ENCODE assay signal across 8 mouse cellular contexts in the genomic region with DNA sequence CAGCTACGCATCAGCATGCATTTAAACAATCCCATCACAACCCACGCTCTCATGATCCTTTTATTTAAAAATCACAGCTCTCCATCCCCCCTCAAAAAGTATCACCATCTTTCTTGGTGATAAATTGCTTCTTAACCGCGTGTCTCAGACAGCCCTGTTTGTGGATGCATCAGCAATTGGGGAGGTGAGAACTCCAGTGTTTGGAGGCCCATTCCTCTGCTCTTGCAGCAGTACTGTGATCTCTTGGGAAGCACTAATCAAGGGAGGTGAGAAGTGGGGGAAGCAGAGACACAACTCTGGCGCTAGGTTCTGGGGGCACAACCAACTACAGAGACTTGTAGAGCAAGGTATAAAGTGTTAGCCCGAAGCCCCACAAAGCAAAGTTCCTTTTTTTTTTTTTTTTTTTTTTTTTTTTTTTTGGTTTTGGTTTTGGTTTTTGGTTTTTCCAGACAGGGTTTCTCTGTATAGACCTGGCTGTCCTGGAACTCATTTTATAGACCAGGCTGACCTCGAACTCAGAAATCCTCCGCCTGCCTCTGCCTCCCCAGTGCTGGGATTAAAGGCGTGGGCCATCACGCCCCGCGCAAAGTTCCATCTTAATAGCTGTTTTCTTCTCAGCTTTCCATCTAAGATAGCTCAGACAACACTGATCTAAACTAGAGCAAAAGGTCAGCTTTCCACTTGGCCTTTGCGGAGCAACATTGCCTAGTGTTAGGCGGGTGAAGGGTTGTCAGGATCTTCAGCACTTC. TPM values are rescaled to one million over a fixed set of nuclear protein-coding genes. Genes with fewer than 3 reads are reported as not detected.
DNase-seq lines count a peak whose midpoint lies in the region; ATAC-seq and TF ChIP-seq lines count a peak whose summit lies in the region.

No protein-coding gene starts in this region.

- no peak overlapping the region for H3K4me3 ChIP-seq in kidney, adult 2 months (ENCODE audit: insufficient read depth, low read depth, low read length)
- peak overlapping the region; percentile 50 to 80 for H3K4me3 ChIP-seq in MEL (ENCODE audit: control insufficient read depth in 1 of 2, insufficient read depth in 1 of 2, low read depth in 2 of 2, low read length in 2 of 2)
- H3K4me3 ChIP-seq in hindbrain, embryonic 13.5 days, result peak overlapping the region; percentile 24
- H3K4me3 ChIP-seq in midbrain, embryonic 14.5 days (replicated peaks; ENCODE audit: low read depth, low read length), result no peak overlapping the region

- H3K36me3 ChIP-seq in kidney, adult 2 months (ENCODE audit: control insufficient read depth, insufficient read depth, low read length), result no peaks in the 10 kb centered on the region
- peaks cover 0 to 12% of the 10 kb centered on the region in 2 experiments; a peak in 2 of 4 replicates for H3K36me3 ChIP-seq in MEL (ENCODE audit: control insufficient read depth in 1 of 2, insufficient read depth in 2 of 2, low read length in 2 of 2)
- H3K36me3 ChIP-seq in hindbrain, embryonic 13.5 days, result no peaks in the 10 kb centered on the region
- H3K36me3 ChIP-seq in midbrain, embryonic 14.5 days (ENCODE audit: control insufficient read depth, insufficient read depth, low read length), result 0 out of 2 replicates have a peak, but pooled peaks cover under 1% of the 10 kb centered on the region

- no peak for DNase-seq in kidney, adult 2 months
- no peak for DNase-seq in kidney, adult 9 months
- DNase-seq in MEL (ENCODE audit: low read depth, low spot score), result peak; percentile 48
- no peak for DNase-seq in midbrain, embryonic 14.5 days
- no peak for DNase-seq in gastrocnemius, postnatal 4 days (ENCODE audit: low spot score in 2 of 2)
- DNase-seq in gastrocnemius, postnatal 25 days, result no peak

- no peaks in the 10 kb centered on the region for H3K27me3 ChIP-seq in kidney, adult 2 months (replicated peaks; ENCODE audit: control insufficient read depth, insufficient read depth, low read length)
- no peaks in the 10 kb centered on the region for H3K27me3 ChIP-seq in MEL (ENCODE audit: control insufficient read depth in 1 of 2, insufficient read depth in 2 of 2, low read length in 2 of 2)
- no peaks in the 10 kb centered on the region for H3K27me3 ChIP-seq in hindbrain, embryonic 13.5 days
- H3K27me3 ChIP-seq in midbrain, embryonic 14.5 days (ENCODE audit: control insufficient read depth, insufficient read depth, low read length), result no peaks in the 10 kb centered on the region

- peak overlapping the region; percentile 90 for H3K9ac ChIP-seq in MEL (ENCODE audit: control insufficient read depth, low read depth, low read length, poor library complexity, severe bottlenecking)
- H3K9ac ChIP-seq in hindbrain, embryonic 13.5 days, result peak overlapping the region; percentile 68
- H3K9ac ChIP-seq in midbrain, embryonic 14.5 days (replicated peaks; ENCODE audit: low read length), result peak overlapping the region; percentile 36; the same call in 1 of the 2 replicates

- H3K9me3 ChIP-seq in MEL (replicated peaks; ENCODE audit: insufficient read depth, low read length), result no peaks in the 10 kb centered on the region
- H3K9me3 ChIP-seq in hindbrain, embryonic 13.5 days, result no peaks in the 10 kb centered on the region
- no peaks in the 10 kb centered on the region for H3K9me3 ChIP-seq in midbrain, embryonic 14.5 days (ENCODE audit: control insufficient read depth, low read length)

- peak overlapping the region; percentile 54 for H3K4me2 ChIP-seq in hindbrain, embryonic 13.5 days
- peak overlapping the region; percentile 54 for H3K4me2 ChIP-seq in midbrain, embryonic 14.5 days (ENCODE audit: low read length)

- peak overlapping the region; percentile 100 for H3K27ac ChIP-seq in kidney, adult 2 months (ENCODE audit: insufficient read depth, low read depth, low read length)
- H3K27ac ChIP-seq in MEL (ENCODE audit: control insufficient read depth, low read depth, low read length), result peak overlapping the region; percentile 93
- H3K27ac ChIP-seq in hindbrain, embryonic 13.5 days, result peak overlapping the region; percentile 83
- peak overlapping the region; percentile 82 for H3K27ac ChIP-seq in midbrain, embryonic 14.5 days (replicated peaks; ENCODE audit: low read depth, low read length)

- no peak for ATAC-seq in hindbrain, embryonic 13.5 days (ENCODE audit: low FRiP score)
- ATAC-seq in midbrain, embryonic 14.5 days (ENCODE audit: low FRiP score, low TSS enrichment), result no peak
- no peak for ATAC-seq in erythroid progenitor cell, adult 5-6 weeks (replicated peaks; ENCODE audit: low FRiP score, poor library complexity, severe bottlenecking)

- 35% methylated on average over 14 of the region's 14 CpGs for WGBS in kidney, adult 2 months
- 37% methylated on average over 14 of the region's 14 CpGs for WGBS in hindbrain, embryonic 13.5 days
- 31% methylated on average over 14 of the region's 14 CpGs for WGBS in midbrain, embryonic 14.5 days

- no peak for TF ChIP-seq CTCF in kidney, adult 2 months (conservative IDR thresholded peaks at IDR 0.05; ENCODE audit: insufficient read depth, insufficient read length, low read depth, low read length)
- TF ChIP-seq CTCF in MEL (IDR thresholded peaks at IDR 0.05 in 2 of 3, conservative IDR thresholded peaks at IDR 0.05 in 1 of 3; ENCODE audit: control insufficient read depth in 1 of 3, insufficient read depth in 1 of 3, low read depth in 2 of 3, low read length in 3 of 3, poor library complexity in 1 of 3, severe bottlenecking in 1 of 3), result no peak

- H3K79me2 ChIP-seq in MEL (ENCODE audit: control insufficient read depth, insufficient read depth, low read length, poor library complexity), result peaks cover 22% of the 10 kb centered on the region

- TF ChIP-seq EP300 in MEL (IDR thresholded peaks at IDR 0.05; ENCODE audit: low read depth in 1 of 2, low read length in 2 of 2), result no peak; a peak in 1 of 4 replicates

- no peak for TF ChIP-seq POLR2A in kidney, adult 2 months (IDR thresholded peaks at IDR 0.05; ENCODE audit: low read depth, low read length)
- no peak for TF ChIP-seq POLR2A in MEL (IDR thresholded peaks at IDR 0.05; ENCODE audit: control insufficient read depth in 1 of 2, insufficient read depth in 1 of 2, low read depth in 1 of 2, low read length in 2 of 2, poor library complexity in 1 of 2)

- H3K4me1 ChIP-seq in kidney, adult 2 months (ENCODE audit: control insufficient read depth, insufficient read depth, low read length), result peaks cover 38% of the 10 kb centered on the region
- peaks cover 4 to 30% of the 10 kb centered on the region in 2 experiments for H3K4me1 ChIP-seq in MEL (ENCODE audit: control insufficient read depth in 1 of 2, insufficient read depth in 2 of 2, low read length in 2 of 2)
- peaks cover 75% of the 10 kb centered on the region for H3K4me1 ChIP-seq in hindbrain, embryonic 13.5 days (replicated peaks)
- H3K4me1 ChIP-seq in midbrain, embryonic 14.5 days (ENCODE audit: control insufficient read depth, insufficient read depth, low read length), result peaks cover 70% of the 10 kb centered on the region

- no peak for TF ChIP-seq RAD21 in MEL (IDR thresholded peaks at IDR 0.05; ENCODE audit: low read depth, low read length)

TF ChIP-seq in MEL, 35 proteins besides CTCF, POLR2A, EP300 and RAD21:
- TF ChIP-seq ZNF384 (IDR thresholded peaks at IDR 0.05; ENCODE audit: low read depth, low read length), result peak; percentile 88
- TF ChIP-seq E2F4 (IDR thresholded peaks at IDR 0.05; ENCODE audit: borderline replicate concordance, low read depth, low read length), result no peak

RNA-seq across cellular contexts. Expression of gene Irf2bpl, which starts 3.0 kb away (rescaled TPM):
- polyA plus RNA-seq in kidney, adult 2 months (2012; rRNA removed), result 22.0 and 27.8 TPM in 2 replicates
- 6.9 and 8.2 TPM in 2 replicates for total RNA-seq in MEL (2012; rRNA removed)
- polyA plus RNA-seq in MEL (2012; ENCODE audit: insufficient read depth in 1 of 2, insufficient read length in 2 of 2, low read depth in 1 of 2, low replicate concordance in 2 of 2, missing spikeins in 1 of 2), result 1 to 10 TPM in 1 of 2 experiments, not detected in 1; 8.0 TPM
- polyA plus RNA-seq in hindbrain, embryonic 13.5 days (2015; fragmentation: Nextera tagmentation; extraction: Ambion mirVana), result 66.4 and 70.0 TPM in 2 replicates
- polyA plus RNA-seq in midbrain, embryonic 14.5 days (2014; fragmentation: Nextera tagmentation; extraction: Ambion mirVana), result 71.6 and 80.2 TPM in 2 replicates
- 10 to 100 TPM; 43.2 to 44.8 TPM for total RNA-seq in gastrocnemius, postnatal 4 days (2021)
- 10 to 100 TPM; 22.0 to 24.0 TPM for total RNA-seq in gastrocnemius, postnatal 25 days (2021)
- total RNA-seq in erythroid progenitor cell, adult 5-6 weeks (2015; ENCODE audit: low replicate concordance), result 0.72 and 2.5 TPM in 2 replicates
- total RNA-seq in erythroid progenitor cell, adult 5-6 weeks (2017; ENCODE audit: low replicate concordance), result 0.53 and 1.5 TPM in 2 replicates

RNA-seq across cellular contexts. Expression of gene Cipc, which starts 59.3 kb away (rescaled TPM):
- polyA plus RNA-seq in kidney, adult 2 months (2012; rRNA removed), result 28.8 and 34.2 TPM in 2 replicates
- 22.5 and 24.8 TPM in 2 replicates for total RNA-seq in MEL (2012; rRNA removed)
- 10 to 100 TPM; 27.5 to 98.1 TPM for polyA plus RNA-seq in MEL (2012; ENCODE audit: insufficient read depth in 1 of 2, insufficient read length in 2 of 2, low read depth in 1 of 2, low replicate concordance in 2 of 2, missing spikeins in 1 of 2)
- 44.1 and 45.4 TPM in 2 replicates for polyA plus RNA-seq in hindbrain, embryonic 13.5 days (2015; fragmentation: Nextera tagmentation; extraction: Ambion mirVana)
- polyA plus RNA-seq in midbrain, embryonic 14.5 days (2014; fragmentation: Nextera tagmentation; extraction: Ambion mirVana), result 42.5 and 61.0 TPM in 2 replicates
- 10 to 100 TPM; 21.5 to 31.1 TPM for total RNA-seq in gastrocnemius, postnatal 4 days (2021)
- 10 to 100 TPM; 22.7 to 32.3 TPM for total RNA-seq in gastrocnemius, postnatal 25 days (2021)
- total RNA-seq in erythroid progenitor cell, adult 5-6 weeks (2015; ENCODE audit: low replicate concordance), result 8.6 and 9.2 TPM in 2 replicates
- total RNA-seq in erythroid progenitor cell, adult 5-6 weeks (2017; ENCODE audit: low replicate concordance), result 5.8 and 16.4 TPM in 2 replicates

Comparison
In these comparisons a context has a peak if more than half of its experiments do, and no peak if none do; other contexts are left out.
1. H3K4me3 ChIP-seq: peak in MEL (2 of 2) and hindbrain, embryonic 13.5 days (single experiment); none in kidney, adult 2 months (single experiment) and midbrain, embryonic 14.5 days (single experiment).
2. H3K9ac ChIP-seq: peak in every context shown above with its lines; median percentile 90 in MEL; 68 in hindbrain, embryonic 13.5 days; 36 in midbrain, embryonic 14.5 days.
3. Peak in every context shown above with its lines, with median percentiles within 50 percentile points of each other: H3K27ac ChIP-seq.